Mouse (Mus musculus) bone marrow, adult 2 months (tissue): ENCODE results near the gene Arhgef28.

ENCODE experiments used
- CTCF ChIP-seq: fragments of 200-500 bp; IDR thresholded peaks from 2 replicates; pipeline ENCODE4 v1.5.1; 2011; ENCODE audit warnings: low read length, control low read depth; ENCODE audit not compliant: control insufficient read depth, insufficient read depth
- POLR2A ChIP-seq: fragments of 200-500 bp; IDR thresholded peaks from 2 replicates; pipeline ENCODE4 v1.6.1; 2011; ENCODE audit warnings: low read depth, mild to moderate bottlenecking, control low read depth, low read length, borderline replicate concordance; ENCODE audit not compliant: control insufficient read depth

DNA sequence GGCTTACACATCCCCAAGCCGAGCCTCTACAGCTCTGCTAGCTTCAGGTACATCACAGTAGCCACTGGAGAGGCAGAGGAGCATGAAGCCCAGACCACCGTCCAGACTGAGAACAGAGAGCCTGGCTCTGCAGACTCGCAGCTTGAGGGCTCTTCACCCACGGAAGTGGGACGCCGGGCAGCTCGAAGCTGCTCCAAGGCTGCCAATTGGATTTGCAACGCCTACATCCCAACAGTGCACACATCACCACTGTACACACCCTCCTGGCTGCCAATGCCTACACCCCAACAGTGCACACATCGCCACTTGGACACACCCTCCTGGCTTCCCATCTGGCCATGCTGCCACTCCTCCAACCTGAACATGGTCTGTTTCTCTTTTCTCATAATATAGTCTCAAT is 65.6 kb downstream of the Arhgef28 start:
- TF ChIP-seq POLR2A (no peak), CTCF (no peak)
